Comparison of ENCODE assay signal across 14 mouse cellular contexts in the genomic region with DNA sequence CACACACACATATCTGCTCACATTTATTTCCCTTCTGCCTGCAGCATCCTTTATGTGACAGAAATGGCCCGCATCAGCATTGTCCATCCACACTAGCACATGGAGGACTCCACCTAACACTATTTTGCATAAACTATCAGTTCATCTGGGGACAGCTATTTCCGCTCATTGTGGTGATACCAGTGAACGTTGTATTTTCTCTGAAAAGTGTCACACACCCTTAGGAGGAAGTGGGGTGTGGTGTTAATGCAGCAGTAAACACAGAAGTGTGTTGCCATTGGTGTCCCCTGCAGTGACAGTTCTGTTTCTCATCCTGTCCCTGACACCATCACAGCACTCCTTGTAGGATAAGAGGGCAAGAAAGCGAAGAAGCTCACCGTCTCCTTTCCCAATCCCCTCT. TPM values are rescaled to one million over a fixed set of nuclear protein-coding genes. Genes with fewer than 3 reads are reported as not detected.
DNase-seq lines count a peak whose midpoint lies in the region; ATAC-seq and TF ChIP-seq lines count a peak whose summit lies in the region.
"Had no signal": no experiment of that assay in that cellular context is flagged by ENCODE, and none has a peak within 500 bp of the region (broad histone marks: within the 10 kb centered on the region; RNA-seq: fewer than 3 reads in every experiment).

No protein-coding gene starts in this region.

- peak; percentile 87 for ATAC-seq in lung, postnatal 0 days
- ATAC-seq in neural tube, embryonic 15.5 days (ENCODE audit: low FRiP score), result no peak
- ATAC-seq in frontal cortex, adult (ENCODE audit: low TSS enrichment), result no peak
- ATAC-seq: intestine, postnatal 0 days; Patski had no signal

- no peak overlapping the region for H3K9ac ChIP-seq in lung, postnatal 0 days (replicated peaks; ENCODE audit: low read depth)
- no peak overlapping the region for H3K9ac ChIP-seq in neural tube, embryonic 15.5 days (replicated peaks)
- H3K9ac ChIP-seq: neural tube, embryonic 13.5 days had no signal

- peak; percentile 93 for TF ChIP-seq EP300 in lung, postnatal 0 days (IDR thresholded peaks at IDR 0.05)

- 55% methylated on average over 5 of the region's 5 CpGs for whole genome bisulfite sequencing in lung, postnatal 0 days
- WGBS in neural tube, embryonic 15.5 days, result 85% methylated on average over 5 of the region's 5 CpGs

- no peaks in the 10 kb centered on the region for H3K27me3 ChIP-seq in lung, postnatal 0 days (replicated peaks; ENCODE audit: insufficient read depth, low read length)
- H3K27me3 ChIP-seq in neural tube, embryonic 15.5 days (replicated peaks), result no peaks in the 10 kb centered on the region
- H3K27me3 ChIP-seq: neural tube, embryonic 13.5 days had no signal

- H3K4me1 ChIP-seq in lung, postnatal 0 days (ENCODE audit: insufficient read depth, low read depth, low read length), result no peaks in the 10 kb centered on the region
- H3K4me1 ChIP-seq in neural tube, embryonic 15.5 days, result no peaks in the 10 kb centered on the region
- H3K4me1 ChIP-seq: neural tube, embryonic 13.5 days had no signal

- H3K27ac ChIP-seq in lung, postnatal 0 days (ENCODE audit: low read length), result no peak overlapping the region
- no peak overlapping the region for H3K27ac ChIP-seq in neural tube, embryonic 15.5 days (replicated peaks)
- H3K27ac ChIP-seq: neural tube, embryonic 13.5 days had no signal

- H3K36me3 ChIP-seq in lung, postnatal 0 days (ENCODE audit: insufficient read depth, low read length), result no peaks in the 10 kb centered on the region
- no peaks in the 10 kb centered on the region for H3K36me3 ChIP-seq in neural tube, embryonic 15.5 days
- H3K36me3 ChIP-seq: neural tube, embryonic 13.5 days had no signal

- DNase-seq in heart, adult 11 months, result peak; percentile 86
- DNase-seq in heart, postnatal 4 days, result no peak
- DNase-seq in thymus, postnatal 0 days (ENCODE audit: low spot score), result peak; percentile 59
- no peak for DNase-seq in thymus, postnatal 4 days
- DNase-seq in lung, postnatal 0 days (ENCODE audit: low spot score), result peak; percentile 67
- no peak for DNase-seq in cerebellum, adult 11-12 months
- DNase-seq: heart, postnatal 14 days; right cerebral cortex, postnatal 4 days; thymus, adult 2 months had no signal

- no peak overlapping the region for H3K4me3 ChIP-seq in lung, postnatal 0 days (ENCODE audit: low read depth, low read length)
- no peak overlapping the region for H3K4me3 ChIP-seq in neural tube, embryonic 15.5 days (replicated peaks)
- H3K4me3 ChIP-seq: neural tube, embryonic 13.5 days had no signal

- H3K9me3 ChIP-seq in lung, postnatal 0 days (ENCODE audit: low read length), result no peaks in the 10 kb centered on the region
- no peaks in the 10 kb centered on the region for H3K9me3 ChIP-seq in neural tube, embryonic 15.5 days (replicated peaks)
- H3K9me3 ChIP-seq: neural tube, embryonic 13.5 days had no signal

- no peak overlapping the region for H3K4me2 ChIP-seq in lung, postnatal 0 days (replicated peaks; ENCODE audit: low read depth, low read length)
- no peak overlapping the region for H3K4me2 ChIP-seq in neural tube, embryonic 15.5 days
- H3K4me2 ChIP-seq: neural tube, embryonic 13.5 days had no signal

- no peak for TF ChIP-seq CTCF in lung, postnatal 0 days (IDR thresholded peaks at IDR 0.05)

RNA-seq across cellular contexts. Expression of a gene that starts 46.2 kb away (rescaled TPM):
- total RNA-seq in heart, postnatal 4 days (2021), result 1 to 10 TPM; 1.2 to 1.7 TPM
- polyA plus RNA-seq in thymus, postnatal 0 days (2015; fragmentation: Nextera tagmentation; extraction: Ambion mirVana), result 54.6 and 63.1 TPM in 2 replicates
- 2.2 and 2.7 TPM in 2 replicates for polyA plus RNA-seq in lung, postnatal 0 days (2015; fragmentation: Nextera tagmentation; extraction: Ambion mirVana)
- polyA plus RNA-seq in neural tube, embryonic 15.5 days (2015; fragmentation: Nextera tagmentation; extraction: Ambion mirVana), result 33.1 and 36.4 TPM in 2 replicates

Comparison
In these comparisons a context has a peak if more than half of its experiments do, and no peak if none do; other contexts are left out.
1. DNase-seq: peak in heart, adult 11 months (single experiment), thymus, postnatal 0 days (single experiment) and lung, postnatal 0 days (single experiment); none in heart, postnatal 4 days (single experiment), thymus, postnatal 4 days (single experiment) and cerebellum, adult 11-12 months (single experiment).